Mouse (Mus musculus) midbrain, embryonic 16.5 days (tissue): ENCODE measurements around the gene Riok1. TPM values are rescaled to one million over a fixed set of nuclear protein-coding genes. Genes with fewer than 3 reads are reported as not detected.

ENCODE experiments used
- ATAC-seq: fragments of 200-750 bp; cut with Nextera tagmentation; 2 replicates; pipeline ENCODE4 v1.8.0; 2017; ENCODE audit warnings: moderate TSS enrichment
- H3K27ac ChIP-seq: fragments of 300-500 bp; sonication (generic); 2 replicates; pipeline ENCODE4 v1.5.1; 2014; ENCODE audit warnings: mild to moderate bottlenecking, low read length, mixed read lengths
- H3K27me3 ChIP-seq: fragments of 300-500 bp; sonication (generic); 2 replicates; pipeline ENCODE4 v1.6.1; 2014; ENCODE audit warnings: low read depth, low read length, mixed read lengths; ENCODE audit not compliant: control insufficient read depth, insufficient read depth
- H3K36me3 ChIP-seq: fragments of 300-500 bp; sonication (generic); 2 replicates; pipeline ENCODE4 v1.6.1; 2014; ENCODE audit warnings: mild to moderate bottlenecking, low read length, moderate library complexity, mixed read lengths; ENCODE audit not compliant: control insufficient read depth, insufficient read depth
- H3K4me1 ChIP-seq: fragments of 300-500 bp; sonication (generic); 2 replicates; pipeline ENCODE4 v1.6.1; 2014; ENCODE audit warnings: mild to moderate bottlenecking, low read length, mixed read lengths; ENCODE audit not compliant: control insufficient read depth, insufficient read depth
- H3K4me2 ChIP-seq: fragments of 300-500 bp; sonication (generic); 2 replicates; pipeline ENCODE4 v1.6.1; 2014; ENCODE audit warnings: mild to moderate bottlenecking, low read length, mixed read lengths
- H3K4me3 ChIP-seq: fragments of 300-500 bp; sonication (generic); 2 replicates; pipeline ENCODE4 v1.5.1; 2014; ENCODE audit warnings: low read depth, mild to moderate bottlenecking, low read length, moderate library complexity, mixed read lengths
- H3K9ac ChIP-seq: fragments of 300-500 bp; sonication (generic); 2 replicates; pipeline ENCODE4 v1.6.1; 2014; ENCODE audit warnings: low read depth, low read length, mixed read lengths
- H3K9me3 ChIP-seq: fragments of 300-500 bp; sonication (generic); replicated peaks from 2 replicates; pipeline ENCODE4 v1.6.1; 2014; ENCODE audit warnings: mild to moderate bottlenecking, low read length, mixed read lengths; ENCODE audit not compliant: control insufficient read depth, poor library complexity, severe bottlenecking
- WGBS: fragments of 180-500 bp; shearing (Covaris S2); extraction: QIAGEN DNeasy Blood & Tissue Kit; methylation state at CpG from one replicate; pipeline ENCODE4 v1.1.7; 2014; 5-methylcytosine and 5-hydroxymethylcytosine counted together
- microRNA-seq: library from miRNA; unstranded; fragments of <30 nt; microRNA quantifications from one replicate; pipeline ENCODE4, GENCODE M21; 2017
- polyA plus RNA-seq: library from polyadenylated mRNA; unstranded; fragments of >200 nt; fragmentation: Nextera tagmentation; extraction: Ambion mirVana; gene quantifications from 2 replicates; pipeline ENCODE4 v1.2.1, GENCODE M21; 2015

Riok1 gene
- polyA plus RNA-seq, 1 experiment from 2014 or later = 53.4 TPM

DNA sequence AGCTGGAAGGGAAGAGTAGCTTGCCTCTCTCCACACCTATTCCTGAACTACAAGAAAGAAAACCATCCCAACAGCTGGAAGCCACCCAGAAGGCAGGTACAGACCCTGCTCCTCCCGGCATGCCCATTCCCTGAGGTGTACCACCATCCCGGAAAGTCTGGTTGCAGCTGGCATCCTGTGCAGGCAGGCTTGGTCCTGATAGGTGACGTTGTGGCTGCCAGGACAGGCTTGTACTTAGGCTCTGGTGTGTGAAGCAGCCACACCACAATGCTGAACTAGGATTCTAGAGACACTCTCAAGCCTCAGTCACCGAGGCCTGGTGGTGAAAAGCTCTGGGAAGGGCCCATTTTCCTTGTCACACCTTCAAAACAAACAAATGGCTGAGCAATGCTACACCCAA, 59.4 kb downstream of the Riok1 start:
- Histone ChIP-seq H3K36me3 (no peaks in the 10 kb centered on the region), H3K27me3 (no peaks in the 10 kb centered on the region), H3K4me3 (no peak overlapping the region), H3K9me3 (no peaks in the 10 kb centered on the region), H3K27ac (no peak overlapping the region), H3K4me2 (no peak overlapping the region), H3K9ac (no peak overlapping the region), H3K4me1 (no peaks in the 10 kb centered on the region)
- WGBS = 77% methylated on average over 4 of the region's 4 CpGs
- ATAC-seq = no peak

DNA sequence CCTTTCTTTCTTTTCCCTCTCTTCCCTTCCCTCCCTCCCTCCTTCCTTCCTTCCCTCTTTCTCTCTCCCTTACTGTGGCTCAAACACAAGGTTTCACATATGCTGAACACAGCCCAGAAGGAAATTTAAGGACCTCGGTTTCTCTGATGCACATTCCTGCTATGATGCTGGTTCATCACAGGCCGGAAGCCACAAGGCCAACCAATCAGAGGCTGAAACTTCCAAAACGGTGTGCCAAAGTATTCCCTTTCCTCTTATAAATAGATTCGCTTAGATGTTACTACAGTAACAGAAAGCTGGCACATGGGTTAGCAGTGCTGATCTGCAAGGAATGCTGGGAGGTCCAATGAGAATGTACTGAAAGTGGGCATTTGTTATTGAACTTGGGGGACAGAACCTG, 66.6 kb downstream of the Riok1 start:
- H3K4me3 ChIP-seq = no peak overlapping the region
- no peak for ATAC-seq
- 82% methylated on average over 4 of the region's 4 CpGs for WGBS

GRCm38 (mm10) chr13:38104501-38104900, 67.7 kb downstream of the Riok1 start:
- Histone ChIP-seq H3K27ac (no peak overlapping the region), H3K9ac (no peak overlapping the region), H3K36me3 (no peaks in the 10 kb centered on the region), H3K4me3 (no peak overlapping the region), H3K9me3 (no peaks in the 10 kb centered on the region), H3K4me1 (no peaks in the 10 kb centered on the region), H3K27me3 (no peaks in the 10 kb centered on the region), H3K4me2 (no peak overlapping the region)
- WGBS = 92% methylated on average over 10 of the region's 10 CpGs
- ATAC-seq = no peak

More for the DNA sequence above, 66.6 kb downstream of the Riok1 start:
- H3K9ac ChIP-seq = no peak overlapping the region
- H3K36me3 ChIP-seq = no peaks in the 10 kb centered on the region
- H3K4me2 ChIP-seq = no peak overlapping the region
- H3K9me3 ChIP-seq = no peaks in the 10 kb centered on the region
- H3K27ac ChIP-seq = no peak overlapping the region
- H3K27me3 ChIP-seq = no peaks in the 10 kb centered on the region
- H3K4me1 ChIP-seq = no peaks in the 10 kb centered on the region

DNA sequence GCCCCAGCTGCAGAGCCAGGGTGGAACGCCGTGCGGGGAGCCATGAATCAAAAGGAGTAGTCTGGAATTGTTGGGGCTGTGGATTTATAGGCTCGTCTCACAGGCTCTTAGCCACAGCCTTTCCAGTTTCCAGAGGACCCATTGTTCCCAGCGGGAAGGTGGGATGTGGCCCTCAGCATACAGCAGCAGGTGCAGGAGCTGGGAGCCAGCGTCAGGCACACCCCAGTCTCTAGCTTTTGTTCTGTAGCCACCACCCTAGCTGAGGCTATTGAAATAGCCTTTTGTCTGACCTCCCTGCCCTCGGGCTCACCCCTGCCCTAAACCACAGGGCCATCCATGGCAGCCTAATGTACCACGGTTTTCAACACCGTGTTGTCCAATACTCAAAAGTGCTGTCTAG, 72.3 kb downstream of the Riok1 start:
- no peak overlapping the region for H3K9ac ChIP-seq
- H3K4me2 ChIP-seq = no peak overlapping the region
- no peak for ATAC-seq
- 77% methylated on average over 9 of the region's 9 CpGs for WGBS
- H3K4me1 ChIP-seq = no peaks in the 10 kb centered on the region
- H3K27ac ChIP-seq = no peak overlapping the region
- no peaks in the 10 kb centered on the region for H3K27me3 ChIP-seq
- H3K9me3 ChIP-seq = no peaks in the 10 kb centered on the region
- H3K36me3 ChIP-seq = no peaks in the 10 kb centered on the region
- no peak overlapping the region for H3K4me3 ChIP-seq

Small RNA genes lying within 50 kb of the gene (microRNA-seq; reads per million reads assigned to microRNA genes)
- not detected for gene Gm27387

Other genes with a start within 250 kb of the Riok1 start
- gene Ssr1, start 42.8 kb upstream of the Riok1 start, polyA plus RNA-seq = 69.2 and 71.1 TPM in 2 replicates
- gene Cage1, start 74 bp downstream of the Riok1 start, polyA plus RNA-seq = 4.1 and 4.3 TPM in 2 replicates
- gene Dsp, start 114.3 kb downstream of the Riok1 start, polyA plus RNA-seq = 0.11 and 0.14 TPM in 2 replicates
- 25.7 and 28.2 TPM in 2 replicates for gene Snrnp48, start 167.9 kb downstream of the Riok1 start, polyA plus RNA-seq